Mouse (Mus musculus) olfactory bulb, adult 2 months (tissue): ENCODE measurements around the gene Sidt2. TPM values are rescaled to one million over a fixed set of nuclear protein-coding genes. Genes with fewer than 3 reads are reported as not detected.

Experiments
- H3K27ac ChIP-seq: fragments of 200-500 bp; 2 replicates; pipeline ENCODE4 v1.5.1; 2012; ENCODE audit warnings: low read depth, low read length; ENCODE audit not compliant: insufficient read depth
- H3K4me1 ChIP-seq: fragments of 200-500 bp; 2 replicates; pipeline ENCODE4 v1.6.1; 2012; ENCODE audit warnings: low read length; ENCODE audit not compliant: control insufficient read depth, insufficient read depth
- H3K4me3 ChIP-seq: fragments of 200-500 bp; 2 replicates; pipeline ENCODE4 v1.5.1; 2012; ENCODE audit warnings: mild to moderate bottlenecking, low read depth, low read length, moderate library complexity; ENCODE audit not compliant: insufficient read depth
- CTCF ChIP-seq: fragments of 200-500 bp; IDR thresholded peaks from 2 replicates; pipeline ENCODE4 v1.5.1; 2012; ENCODE audit warnings: low read depth, mild to moderate bottlenecking, low read length, moderate library complexity; ENCODE audit not compliant: insufficient read depth
- POLR2A ChIP-seq: fragments of 200-500 bp; IDR thresholded peaks from 2 replicates; pipeline ENCODE4 v1.6.1; 2012; ENCODE audit warnings: mild to moderate bottlenecking, low read depth, low read length, moderate library complexity; ENCODE audit not compliant: insufficient read depth
- whole genome bisulfite sequencing: fragments of 180-500 bp; shearing (Covaris S2); methylation state at CpG from one replicate; pipeline ENCODE4 v1.1.7; 2018; 5-methylcytosine and 5-hydroxymethylcytosine counted together
- polyA plus RNA-seq: library from polyadenylated mRNA; stranded (reverse); fragments of >200 nt; gene quantifications from 2 replicates; pipeline ENCODE4 v1.2.4, GENCODE M21; 2012; ENCODE audit warnings: low replicate concordance; ENCODE audit not compliant: missing spikeins, insufficient read depth, insufficient read length

Gene Sidt2
- polyA plus RNA-seq, 1 experiment: not detected

- TF ChIP-seq CTCF (no peak), POLR2A (no peak)
- WGBS: 36% methylated on average over 13 of the region's 13 CpGs
- Histone ChIP-seq H3K27ac (peak overlapping the region; percentile 5; the same call in 1 of the 2 replicates), H3K4me3 (peak overlapping the region; percentile 88), H3K4me1 (peaks cover 14% of the 10 kb centered on the region)
These were observed 1.4 kb downstream of the Sidt2 start for GRCm38 (mm10) chr9:45953511-45954293.

GRCm38 (mm10) chr9:45952890-45953289 lies 2.2 kb downstream of the Sidt2 start:
- H3K4me3 ChIP-seq: 0 out of 2 replicates have a peak overlapping the region, but pooled peaks have one; percentile 8
- TF ChIP-seq POLR2A: no peak
- TF ChIP-seq CTCF: no peak
- 73% methylated on average over 7 of the region's 7 CpGs for WGBS
- no peak overlapping the region for H3K27ac ChIP-seq
- H3K4me1 ChIP-seq: peaks cover 14% of the 10 kb centered on the region

- 93% methylated on average over 4 of the region's 4 CpGs for WGBS
- TF ChIP-seq CTCF (no peak), POLR2A (no peak)
- H3K4me1 ChIP-seq: peaks cover 14% of the 10 kb centered on the region
- H3K4me3 ChIP-seq: no peak overlapping the region
- no peak overlapping the region for H3K27ac ChIP-seq
These were observed 3.0 kb downstream of the Sidt2 start for GRCm38 (mm10) chr9:45952057-45952456.

GRCm38 (mm10) chr9:45946872-45947183 lies 8.2 kb downstream of the Sidt2 start:
- Histone ChIP-seq H3K4me1 (no peaks in the 10 kb centered on the region), H3K27ac (no peak overlapping the region), H3K4me3 (no peak overlapping the region)
- TF ChIP-seq POLR2A: no peak
- no peak for TF ChIP-seq CTCF
- 80% methylated on average over 10 of the region's 10 CpGs for WGBS

- H3K27ac ChIP-seq: no peak overlapping the region
- H3K4me3 ChIP-seq: no peak overlapping the region
- H3K4me1 ChIP-seq: no peaks in the 10 kb centered on the region
- 92% methylated on average over 16 of the region's 16 CpGs for WGBS
- no peak for TF ChIP-seq CTCF
- no peak for TF ChIP-seq POLR2A
These were observed 8.7 kb downstream of the Sidt2 start for GRCm38 (mm10) chr9:45946182-45946871.

- H3K27ac ChIP-seq: no peak overlapping the region
- H3K4me1 ChIP-seq: no peaks in the 10 kb centered on the region
- TF ChIP-seq POLR2A (no peak), CTCF (no peak)
- WGBS: 76% methylated on average over 13 of the region's 13 CpGs
- no peak overlapping the region for H3K4me3 ChIP-seq
These were observed 9.3 kb downstream of the Sidt2 start for GRCm38 (mm10) chr9:45945721-45946120.

- no peak overlapping the region for H3K4me3 ChIP-seq
- WGBS: 86% methylated on average over 13 of the region's 13 CpGs
- TF ChIP-seq CTCF: no peak
- no peak for TF ChIP-seq POLR2A
- H3K27ac ChIP-seq: no peak overlapping the region
- no peaks in the 10 kb centered on the region for H3K4me1 ChIP-seq
These were observed 10.3 kb downstream of the Sidt2 start for GRCm38 (mm10) chr9:45944506-45945400.

GRCm38 (mm10) chr9:45943628-45944505 lies 11.2 kb downstream of the Sidt2 start:
- TF ChIP-seq POLR2A (no peak), CTCF (no peak)
- H3K4me1 ChIP-seq: no peaks in the 10 kb centered on the region
- no peak overlapping the region for H3K27ac ChIP-seq
- H3K4me3 ChIP-seq: no peak overlapping the region
- 95% methylated on average over 8 of the region's 8 CpGs for WGBS
